Comparison of ENCODE assay signal across 8 mouse cellular contexts in the genomic region with DNA sequence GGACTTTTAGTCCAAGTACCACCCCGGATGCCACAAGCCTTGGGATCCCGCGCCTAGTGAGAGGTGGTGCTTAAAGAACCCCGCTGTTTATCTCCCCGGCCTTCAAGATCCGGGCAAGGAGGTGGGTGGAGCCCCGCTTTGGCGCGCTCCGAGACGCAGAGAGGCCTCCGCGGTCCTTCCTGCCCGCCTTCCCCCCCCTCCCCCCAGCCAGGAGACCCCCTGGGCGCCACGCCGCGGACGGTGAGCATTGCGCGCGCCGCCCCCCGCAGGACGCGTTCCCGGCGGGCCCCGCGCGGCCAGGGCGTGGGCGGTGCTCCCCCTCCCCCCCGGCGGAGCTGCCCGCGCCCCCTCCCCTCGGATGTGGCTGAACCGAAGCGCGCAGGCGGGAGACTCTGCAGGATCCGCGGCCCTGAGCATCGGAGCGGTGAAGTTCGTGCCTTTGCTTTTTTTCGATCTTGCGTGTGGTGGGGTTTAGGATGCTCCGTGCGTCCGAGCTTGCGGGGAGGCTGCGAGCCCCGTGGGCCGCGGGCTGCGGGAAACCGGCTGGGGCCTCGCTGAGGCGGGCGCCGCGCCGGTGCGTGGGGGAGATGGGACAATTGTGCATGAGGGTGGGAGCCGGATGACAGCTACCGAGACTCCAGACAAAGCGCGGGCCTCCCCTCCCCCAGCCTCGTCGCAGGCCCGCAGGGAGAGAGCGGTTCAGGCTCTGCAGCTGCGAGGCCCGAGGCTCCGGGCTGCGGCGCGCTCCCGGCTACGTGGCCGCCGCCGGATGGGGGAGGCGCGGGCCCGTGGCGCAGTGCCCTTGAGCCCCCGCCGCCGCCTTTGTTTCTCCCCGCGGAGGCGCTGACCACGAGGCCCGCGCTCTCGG. TPM values are rescaled to one million over a fixed set of nuclear protein-coding genes. Genes with fewer than 3 reads are reported as not detected.
DNase-seq lines count a peak whose midpoint lies in the region; ATAC-seq and TF ChIP-seq lines count a peak whose summit lies in the region.

Cbx3 (plus strand) TSS at position 50 of the 868 bp plus-strand sequence.

- H3K9ac ChIP-seq in heart, embryonic 12.5 days, result peak within 1 kb of the TSS; percentile 96
- H3K9ac ChIP-seq in kidney, postnatal 0 days (ENCODE audit: low read depth, low read length), result peak within 1 kb of the TSS; percentile 100
- peak within 1 kb of the TSS; percentile 100 for H3K9ac ChIP-seq in liver, embryonic 13.5 days
- peak within 1 kb of the TSS; percentile 100 for H3K9ac ChIP-seq in neural tube, embryonic 11.5 days (ENCODE audit: low read length)
- peak within 1 kb of the TSS; percentile 100 for H3K9ac ChIP-seq in stomach, postnatal 0 days (ENCODE audit: low read length)

- no peak for TF ChIP-seq CTCF in kidney, postnatal 0 days (IDR thresholded peaks at IDR 0.05; ENCODE audit: low read depth)
- no peak for TF ChIP-seq CTCF in stomach, postnatal 0 days (IDR thresholded peaks at IDR 0.05; ENCODE audit: low read depth)

- TF ChIP-seq EP300 in stomach, postnatal 0 days (optimal IDR thresholded peaks at IDR 0.05), result no peak

- peak within 1 kb of the TSS; percentile 100 for H3K4me3 ChIP-seq in erythroblast, embryonic 14.5 days (replicated peaks)
- H3K4me3 ChIP-seq in heart, embryonic 12.5 days, result peak within 1 kb of the TSS; percentile 93
- peak within 1 kb of the TSS; percentile 100 for H3K4me3 ChIP-seq in kidney, postnatal 0 days (replicated peaks; ENCODE audit: low read depth, low read length)
- H3K4me3 ChIP-seq in liver, embryonic 13.5 days (replicated peaks), result peak within 1 kb of the TSS; percentile 97
- peak within 1 kb of the TSS; percentile 99 for H3K4me3 ChIP-seq in neural tube, embryonic 11.5 days (ENCODE audit: low read depth, low read length)
- peak within 1 kb of the TSS; percentile 99 for H3K4me3 ChIP-seq in stomach, postnatal 0 days (ENCODE audit: low read depth, low read length)

- 0% methylated on average over 86 of the region's 99 CpGs for WGBS in heart, embryonic 12.5 days
- under 1% methylated on average over 70 of the region's 99 CpGs for WGBS in kidney, postnatal 0 days
- WGBS in liver, embryonic 13.5 days (ENCODE audit: insufficient replicate concordance), result under 1% methylated on average over 79 of the region's 99 CpGs
- WGBS in neural tube, embryonic 11.5 days, result under 1% methylated on average over 77 of the region's 99 CpGs
- under 1% methylated on average over 66 of the region's 99 CpGs for WGBS in stomach, postnatal 0 days

- DNase-seq in CD4-positive, CD25-positive, alpha-beta regulatory T cell, adult 2 months (ENCODE audit: low read depth, low spot score), result peak; percentile 93
- peak; percentile 86 for DNase-seq in brain, embryonic 18.5 days (ENCODE audit: low read depth, low spot score)
- DNase-seq in kidney, postnatal 0 days (ENCODE audit: low spot score), result peak; percentile 96
- peak; percentile 62 for DNase-seq in liver, embryonic 13.5 days
- DNase-seq in neural tube, embryonic 11.5 days (ENCODE audit: low spot score), result peak; percentile 93
- peak; percentile 90 for DNase-seq in stomach, postnatal 0 days (ENCODE audit: low spot score)

- peak; percentile 84 for ATAC-seq in heart, embryonic 12.5 days (ENCODE audit: insufficient number of reproducible peaks, low FRiP score)
- ATAC-seq in kidney, postnatal 0 days (replicated peaks; ENCODE audit: low FRiP score, low read depth), result peak; percentile 82
- ATAC-seq in liver, embryonic 13.5 days (ENCODE audit: low read depth), result peak; percentile 81
- ATAC-seq in neural tube, embryonic 11.5 days (ENCODE audit: insufficient read depth, low FRiP score, low TSS enrichment), result peak; percentile 70
- ATAC-seq in stomach, postnatal 0 days (ENCODE audit: low FRiP score, low TSS enrichment), result peak; percentile 86

- peaks cover 72% of the 10 kb centered on the region for H3K36me3 ChIP-seq in erythroblast, embryonic 14.5 days (ENCODE audit: control insufficient read depth)
- H3K36me3 ChIP-seq in heart, embryonic 12.5 days, result peaks cover 45% of the 10 kb centered on the region
- H3K36me3 ChIP-seq in kidney, postnatal 0 days (ENCODE audit: insufficient read depth, low read length), result peaks cover 15% of the 10 kb centered on the region
- peaks cover 54% of the 10 kb centered on the region for H3K36me3 ChIP-seq in liver, embryonic 13.5 days
- H3K36me3 ChIP-seq in neural tube, embryonic 11.5 days (ENCODE audit: control insufficient read depth, insufficient read depth, low read length), result peaks cover 12% of the 10 kb centered on the region; the same call in 1 of the 2 replicates
- H3K36me3 ChIP-seq in stomach, postnatal 0 days (ENCODE audit: control insufficient read depth, insufficient read depth, low read length), result peaks cover 8% of the 10 kb centered on the region

- peak within 1 kb of the TSS; percentile 99 for H3K27ac ChIP-seq in heart, embryonic 12.5 days (ENCODE audit: poor library complexity, severe bottlenecking)
- peak within 1 kb of the TSS; percentile 100 for H3K27ac ChIP-seq in kidney, postnatal 0 days
- H3K27ac ChIP-seq in liver, embryonic 13.5 days, result peak within 1 kb of the TSS; percentile 98
- peak within 1 kb of the TSS; percentile 100 for H3K27ac ChIP-seq in neural tube, embryonic 11.5 days (ENCODE audit: low read depth, low read length)
- H3K27ac ChIP-seq in stomach, postnatal 0 days (replicated peaks), result peak within 1 kb of the TSS; percentile 99

- peak within 1 kb of the TSS; percentile 59 for H3K4me2 ChIP-seq in heart, embryonic 12.5 days
- peak within 1 kb of the TSS; percentile 61 for H3K4me2 ChIP-seq in kidney, postnatal 0 days (ENCODE audit: low read length)
- peak within 1 kb of the TSS; percentile 67 for H3K4me2 ChIP-seq in liver, embryonic 13.5 days
- peak within 1 kb of the TSS; percentile 55 for H3K4me2 ChIP-seq in neural tube, embryonic 11.5 days (ENCODE audit: low read depth)
- peak within 1 kb of the TSS; percentile 60 for H3K4me2 ChIP-seq in stomach, postnatal 0 days (replicated peaks; ENCODE audit: low read depth)

- peaks cover 45% of the 10 kb centered on the region for H3K4me1 ChIP-seq in erythroblast, embryonic 14.5 days (ENCODE audit: control insufficient read depth)
- H3K4me1 ChIP-seq in heart, embryonic 12.5 days (replicated peaks), result peaks cover 23% of the 10 kb centered on the region
- peaks cover 20% of the 10 kb centered on the region for H3K4me1 ChIP-seq in kidney, postnatal 0 days (replicated peaks; ENCODE audit: insufficient read depth, low read length)
- H3K4me1 ChIP-seq in liver, embryonic 13.5 days (replicated peaks), result peaks cover 50% of the 10 kb centered on the region
- peaks cover 20% of the 10 kb centered on the region for H3K4me1 ChIP-seq in neural tube, embryonic 11.5 days (ENCODE audit: control insufficient read depth, insufficient read depth, low read length)
- H3K4me1 ChIP-seq in stomach, postnatal 0 days (replicated peaks; ENCODE audit: control insufficient read depth, insufficient read depth), result 0 out of 2 replicates have a peak, but pooled peaks cover 2% of the 10 kb centered on the region

- H3K27me3 ChIP-seq in erythroblast, embryonic 14.5 days (ENCODE audit: control insufficient read depth), result no peaks in the 10 kb centered on the region
- H3K27me3 ChIP-seq in heart, embryonic 12.5 days (replicated peaks), result no peaks in the 10 kb centered on the region
- H3K27me3 ChIP-seq in kidney, postnatal 0 days (ENCODE audit: insufficient read depth, low read length), result no peaks in the 10 kb centered on the region
- H3K27me3 ChIP-seq in liver, embryonic 13.5 days, result no peaks in the 10 kb centered on the region
- H3K27me3 ChIP-seq in neural tube, embryonic 11.5 days (ENCODE audit: control insufficient read depth, insufficient read depth, low read length), result no peaks in the 10 kb centered on the region
- H3K27me3 ChIP-seq in stomach, postnatal 0 days (ENCODE audit: control insufficient read depth, insufficient read depth, low read length), result no peaks in the 10 kb centered on the region

- no peaks in the 10 kb centered on the region for H3K9me3 ChIP-seq in erythroblast, embryonic 14.5 days (ENCODE audit: control insufficient read depth, low read length)
- H3K9me3 ChIP-seq in heart, embryonic 12.5 days (replicated peaks), result no peaks in the 10 kb centered on the region
- H3K9me3 ChIP-seq in kidney, postnatal 0 days (replicated peaks; ENCODE audit: low read length), result no peaks in the 10 kb centered on the region
- H3K9me3 ChIP-seq in liver, embryonic 13.5 days (replicated peaks), result no peaks in the 10 kb centered on the region
- no peaks in the 10 kb centered on the region for H3K9me3 ChIP-seq in neural tube, embryonic 11.5 days (ENCODE audit: control insufficient read depth, low read length)
- H3K9me3 ChIP-seq in stomach, postnatal 0 days (ENCODE audit: control insufficient read depth, low read length), result no peaks in the 10 kb centered on the region

RNA-seq across cellular contexts. Expression of gene Cbx3, which starts in this region (rescaled TPM):
- 5.9 and 6.6 TPM in 2 replicates for polyA plus RNA-seq in erythroblast, embryonic 14.5 days (2012)
- 372 and 391 TPM in 2 replicates for polyA plus RNA-seq in heart, embryonic 12.5 days (2016; fragmentation: Nextera tagmentation; extraction: Ambion mirVana)
- 445 and 447 TPM in 2 replicates for polyA plus RNA-seq in kidney, postnatal 0 days (2015; fragmentation: Nextera tagmentation; extraction: Ambion mirVana)
- polyA plus RNA-seq in liver, embryonic 13.5 days (2015; fragmentation: Nextera tagmentation; extraction: Ambion mirVana), result 285 and 331 TPM in 2 replicates
- 619 and 648 TPM in 2 replicates for polyA plus RNA-seq in neural tube, embryonic 11.5 days (2014; fragmentation: Nextera tagmentation; extraction: Ambion mirVana)
- 209 and 224 TPM in 2 replicates for polyA plus RNA-seq in stomach, postnatal 0 days (2015; fragmentation: Nextera tagmentation; extraction: Ambion mirVana)

Comparison
In these comparisons a context has a peak if more than half of its experiments do, and no peak if none do; other contexts are left out.
1. Peak in every context shown above with its lines: DNase-seq, ATAC-seq, H3K4me3 ChIP-seq and H3K27ac ChIP-seq.
2. RNA of gene Cbx3 (polyA plus RNA-seq): 619 to 648 TPM in neural tube, embryonic 11.5 days, 445 to 447 TPM in kidney, postnatal 0 days, 372 to 391 TPM in heart, embryonic 12.5 days, 285 to 331 TPM in liver, embryonic 13.5 days and 209 to 224 TPM in stomach, postnatal 0 days; 5.9 to 6.6 TPM in erythroblast, embryonic 14.5 days; every median in the first group is over 10 times any median in the second.